Mouse (Mus musculus): ENCODE measurements around the gene Fam198b. TPM values are rescaled to one million over a fixed set of nuclear protein-coding genes. Genes with fewer than 3 reads are reported as not detected.

Gene Fam198b
- total RNA-seq, 2 experiments from 2014 or later = 25.9 to 34.0 TPM

GRCm38 (mm10) chr3:79881645-79882044 is 2.7 kb upstream of the Fam198b start:
- no peak for DNase-seq
- intact Hi-C loops (cut with DNase I; ENCODE audit: low total_unique reads) = loop anchor here (2.0 kb wide), 1 partner anchor 179 kb away; no protein-coding TSS in a partner anchor

- intact Hi-C loops (cut with DNase I; ENCODE audit: low total_unique reads) = no loop called here
- DNase-seq = peak; percentile 71
These were observed 1.2 kb upstream of the Fam198b start for GRCm38 (mm10) chr3:79883092-79883491.

GRCm38 (mm10) chr3:79884761-79885189 is 442 bp downstream of the Fam198b start:
- intact Hi-C loops (cut with DNase I; ENCODE audit: low total_unique reads) = no loop called here
- peak; percentile 68 for DNase-seq

GRCm38 (mm10) chr3:79885686-79886356 is 1.5 kb downstream of the Fam198b start:
- DNase-seq = peak; percentile 19

GRCm38 (mm10) chr3:79886357-79887091 is 2.2 kb downstream of the Fam198b start:
- intact Hi-C loops (cut with DNase I; ENCODE audit: low total_unique reads) = no loop called here
- DNase-seq = peak; percentile 48

More at GRCm38 (mm10) chr3:79885686-79886356, 1.5 kb downstream of the Fam198b start:
- intact Hi-C loops (cut with DNase I; ENCODE audit: low total_unique reads) = no loop called here

GRCm38 (mm10) chr3:79887161-79887855 is 3.0 kb downstream of the Fam198b start:
- intact Hi-C loops (cut with DNase I; ENCODE audit: low total_unique reads) = no loop called here
- DNase-seq = no peak

GRCm38 (mm10) chr3:79887966-79888365 is 3.6 kb downstream of the Fam198b start:
- intact Hi-C loops (cut with DNase I; ENCODE audit: low total_unique reads) = no loop called here
- DNase-seq = no peak

- DNase-seq = no peak
These were observed 13.4 kb downstream of the Fam198b start for GRCm38 (mm10) chr3:79897534-79898370.

GRCm38 (mm10) chr3:79898514-79898913 is 14.2 kb downstream of the Fam198b start:
- intact Hi-C loops (cut with DNase I; ENCODE audit: low total_unique reads) = no loop called here
- DNase-seq = no peak

More at GRCm38 (mm10) chr3:79897534-79898370, 13.4 kb downstream of the Fam198b start:
- intact Hi-C loops (cut with DNase I; ENCODE audit: low total_unique reads) = no loop called here

- DNase-seq = no peak
- intact Hi-C loops (cut with DNase I; ENCODE audit: low total_unique reads) = no loop called here
These were observed 15.6 kb downstream of the Fam198b start for GRCm38 (mm10) chr3:79899906-79900305.

- DNase-seq = no peak
- intact Hi-C loops (cut with DNase I; ENCODE audit: low total_unique reads) = no loop called here
These were observed 16.2 kb downstream of the Fam198b start for GRCm38 (mm10) chr3:79900502-79900901.

GRCm38 (mm10) chr3:79901321-79901720 is 17.0 kb downstream of the Fam198b start:
- intact Hi-C loops (cut with DNase I; ENCODE audit: low total_unique reads) = no loop called here
- no peak for DNase-seq

- intact Hi-C loops (cut with DNase I; ENCODE audit: low total_unique reads) = no loop called here
These were observed 17.4 kb downstream of the Fam198b start for GRCm38 (mm10) chr3:79901734-79902133.

GRCm38 (mm10) chr3:79903803-79904202 is 19.5 kb downstream of the Fam198b start:
- DNase-seq = no peak

More at GRCm38 (mm10) chr3:79901734-79902133, 17.4 kb downstream of the Fam198b start:
- no peak for DNase-seq

GRCm38 (mm10) chr3:79904238-79904757 is 20.0 kb downstream of the Fam198b start:
- intact Hi-C loops (cut with DNase I; ENCODE audit: low total_unique reads) = no loop called here

More at GRCm38 (mm10) chr3:79903803-79904202, 19.5 kb downstream of the Fam198b start:
- intact Hi-C loops (cut with DNase I; ENCODE audit: low total_unique reads) = no loop called here

GRCm38 (mm10) chr3:79905397-79905796 is 21.1 kb downstream of the Fam198b start:
- intact Hi-C loops (cut with DNase I; ENCODE audit: low total_unique reads) = no loop called here
- no peak for DNase-seq

More at GRCm38 (mm10) chr3:79904238-79904757, 20.0 kb downstream of the Fam198b start:
- DNase-seq = no peak

GRCm38 (mm10) chr3:79906250-79907045 is 22.1 kb downstream of the Fam198b start:
- intact Hi-C loops (cut with DNase I; ENCODE audit: low total_unique reads) = no loop called here
- no peak for DNase-seq

GRCm38 (mm10) chr3:79907223-79907622 is 22.9 kb downstream of the Fam198b start:
- intact Hi-C loops (cut with DNase I; ENCODE audit: low total_unique reads) = no loop called here
- no peak for DNase-seq

All from gastrocnemius, postnatal 14 days (tissue).